Mouse (Mus musculus): Measurements from ENCODE around the gene Slc6a18. TPM values are rescaled to one million over a fixed set of nuclear protein-coding genes. Genes with fewer than 3 reads are reported as not detected.

Slc6a18 gene
- polyA plus RNA-seq (2015; fragmentation: Nextera tagmentation; extraction: Ambion mirVana), result not detected in 2 replicates

DNA sequence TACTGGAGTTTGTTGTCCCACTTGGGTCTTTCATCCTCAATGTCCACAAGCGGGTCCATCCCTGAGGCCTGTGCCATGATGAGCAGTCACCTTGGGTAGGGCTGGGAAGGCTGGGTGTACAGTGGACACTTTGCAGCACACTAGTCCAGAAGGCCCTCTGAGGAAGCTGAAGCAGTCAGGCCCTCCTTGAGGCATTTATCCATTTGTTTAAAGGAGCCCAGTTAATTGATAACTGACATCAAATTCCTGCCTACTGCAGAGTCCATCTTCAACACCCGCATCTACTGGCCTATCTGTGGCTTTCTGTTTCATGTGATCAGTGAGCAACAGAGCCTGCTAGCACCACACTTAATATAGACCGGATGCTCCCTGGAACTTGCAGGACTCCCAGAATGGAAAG is at the start of gene Slc6a18:
Gene Slc6a18 (minus strand): TSS at position 171 of the 400 bp plus-strand sequence.
- WGBS, result 85% methylated on average over 3 of the region's 3 CpGs
- no peaks in the 10 kb centered on the region for H3K9me3 ChIP-seq (replicated peaks; ENCODE audit: control insufficient read depth, low read length, poor library complexity, severe bottlenecking)
- no peak for ATAC-seq
- H3K9ac ChIP-seq (ENCODE audit: low read depth, low read length), result no peak within 1 kb of the TSS
- H3K27me3 ChIP-seq (ENCODE audit: control insufficient read depth, insufficient read depth, low read depth, low read length), result no peaks in the 10 kb centered on the region
- no peaks in the 10 kb centered on the region for H3K4me1 ChIP-seq (ENCODE audit: control insufficient read depth, insufficient read depth, low read length)
- no peak within 1 kb of the TSS for H3K4me3 ChIP-seq (ENCODE audit: low read depth, low read length)
- H3K27ac ChIP-seq (ENCODE audit: low read length), result no peak within 1 kb of the TSS
- H3K4me2 ChIP-seq (ENCODE audit: low read length), result no peak within 1 kb of the TSS
- H3K36me3 ChIP-seq (ENCODE audit: control insufficient read depth, insufficient read depth, low read length), result no peaks in the 10 kb centered on the region

- Histone ChIP-seq H3K4me1 (ENCODE audit: control insufficient read depth, insufficient read depth, low read length) (no peaks in the 10 kb centered on the region), H3K4me3 (ENCODE audit: low read depth, low read length) (no peak overlapping the region), H3K9ac (ENCODE audit: low read depth, low read length) (no peak overlapping the region), H3K4me2 (ENCODE audit: low read length) (no peak overlapping the region), H3K27ac (ENCODE audit: low read length) (no peak overlapping the region), H3K9me3 (replicated peaks; ENCODE audit: control insufficient read depth, low read length, poor library complexity, severe bottlenecking) (no peaks in the 10 kb centered on the region), H3K36me3 (ENCODE audit: control insufficient read depth, insufficient read depth, low read length) (no peaks in the 10 kb centered on the region), H3K27me3 (ENCODE audit: control insufficient read depth, insufficient read depth, low read depth, low read length) (no peaks in the 10 kb centered on the region)
- 82% methylated on average over 5 of the region's 5 CpGs for WGBS
- no peak for ATAC-seq
Measured at GRCm38 (mm10) chr13:73725315-73725714, 47.5 kb upstream of the Slc6a18 start.

GRCm38 (mm10) chr13:73723081-73723668 is 45.4 kb upstream of the Slc6a18 start:
- Histone ChIP-seq H3K9me3 (replicated peaks; ENCODE audit: control insufficient read depth, low read length, poor library complexity, severe bottlenecking) (no peaks in the 10 kb centered on the region), H3K4me3 (ENCODE audit: low read depth, low read length) (no peak overlapping the region), H3K36me3 (ENCODE audit: control insufficient read depth, insufficient read depth, low read length) (no peaks in the 10 kb centered on the region), H3K4me1 (ENCODE audit: control insufficient read depth, insufficient read depth, low read length) (no peaks in the 10 kb centered on the region), H3K27ac (ENCODE audit: low read length) (no peak overlapping the region), H3K27me3 (ENCODE audit: control insufficient read depth, insufficient read depth, low read depth, low read length) (no peaks in the 10 kb centered on the region), H3K9ac (ENCODE audit: low read depth, low read length) (no peak overlapping the region), H3K4me2 (ENCODE audit: low read length) (no peak overlapping the region)
- WGBS, result 44% methylated on average over 8 of the region's 8 CpGs
- peak; percentile 54; the same call in 1 of the 2 replicates for ATAC-seq

GRCm38 (mm10) chr13:73720241-73720640 is 42.4 kb upstream of the Slc6a18 start:
- Histone ChIP-seq H3K4me3 (ENCODE audit: low read depth, low read length) (no peak overlapping the region), H3K4me1 (ENCODE audit: control insufficient read depth, insufficient read depth, low read length) (no peaks in the 10 kb centered on the region), H3K9ac (ENCODE audit: low read depth, low read length) (no peak overlapping the region), H3K4me2 (ENCODE audit: low read length) (no peak overlapping the region), H3K9me3 (replicated peaks; ENCODE audit: control insufficient read depth, low read length, poor library complexity, severe bottlenecking) (no peaks in the 10 kb centered on the region), H3K27ac (ENCODE audit: low read length) (no peak overlapping the region), H3K27me3 (ENCODE audit: control insufficient read depth, insufficient read depth, low read depth, low read length) (no peaks in the 10 kb centered on the region), H3K36me3 (ENCODE audit: control insufficient read depth, insufficient read depth, low read length) (no peaks in the 10 kb centered on the region)
- 83% methylated on average over 4 of the region's 4 CpGs for WGBS
- no peak for ATAC-seq

- peak; percentile 68; the same call in 1 of the 2 replicates for ATAC-seq
- Histone ChIP-seq H3K4me1 (ENCODE audit: control insufficient read depth, insufficient read depth, low read length) (no peaks in the 10 kb centered on the region), H3K36me3 (ENCODE audit: control insufficient read depth, insufficient read depth, low read length) (no peaks in the 10 kb centered on the region), H3K9me3 (replicated peaks; ENCODE audit: control insufficient read depth, low read length, poor library complexity, severe bottlenecking) (no peaks in the 10 kb centered on the region), H3K27ac (ENCODE audit: low read length) (no peak overlapping the region), H3K4me2 (ENCODE audit: low read length) (no peak overlapping the region), H3K27me3 (ENCODE audit: control insufficient read depth, insufficient read depth, low read depth, low read length) (no peaks in the 10 kb centered on the region), H3K9ac (ENCODE audit: low read depth, low read length) (no peak overlapping the region), H3K4me3 (ENCODE audit: low read depth, low read length) (no peak overlapping the region)
- 6% methylated on average over 2 of the region's 2 CpGs for WGBS
Measured at GRCm38 (mm10) chr13:73718225-73718624, 40.4 kb upstream of the Slc6a18 start.

DNA sequence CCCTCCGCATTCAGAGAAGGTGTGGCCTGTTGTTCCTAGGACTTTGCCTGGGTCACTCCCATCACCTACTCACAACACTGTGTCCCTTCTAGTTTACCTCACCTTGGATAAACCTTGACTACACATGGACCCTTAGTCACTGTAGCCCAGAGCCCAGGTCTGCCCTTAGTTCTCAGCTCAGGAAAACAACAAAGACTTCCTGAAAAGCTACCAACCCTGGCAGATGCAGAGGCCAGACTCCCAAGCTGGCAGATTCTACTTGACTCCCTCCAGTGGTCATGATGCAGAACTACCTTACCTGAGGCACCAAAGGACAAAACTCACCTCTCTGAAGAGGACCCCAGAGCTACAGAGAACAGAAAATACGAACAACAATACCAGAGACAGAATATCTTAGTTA is 36.2 kb upstream of the Slc6a18 start:
- Histone ChIP-seq H3K4me2 (ENCODE audit: low read length) (no peak overlapping the region), H3K4me1 (ENCODE audit: control insufficient read depth, insufficient read depth, low read length) (no peaks in the 10 kb centered on the region), H3K9ac (ENCODE audit: low read depth, low read length) (no peak overlapping the region), H3K4me3 (ENCODE audit: low read depth, low read length) (no peak overlapping the region), H3K27me3 (ENCODE audit: control insufficient read depth, insufficient read depth, low read depth, low read length) (no peaks in the 10 kb centered on the region), H3K36me3 (ENCODE audit: control insufficient read depth, insufficient read depth, low read length) (no peaks in the 10 kb centered on the region), H3K27ac (ENCODE audit: low read length) (no peak overlapping the region), H3K9me3 (replicated peaks; ENCODE audit: control insufficient read depth, low read length, poor library complexity, severe bottlenecking) (no peaks in the 10 kb centered on the region)
- no peak for ATAC-seq
- 76% methylated on average over 2 of the region's 2 CpGs for WGBS

DNA sequence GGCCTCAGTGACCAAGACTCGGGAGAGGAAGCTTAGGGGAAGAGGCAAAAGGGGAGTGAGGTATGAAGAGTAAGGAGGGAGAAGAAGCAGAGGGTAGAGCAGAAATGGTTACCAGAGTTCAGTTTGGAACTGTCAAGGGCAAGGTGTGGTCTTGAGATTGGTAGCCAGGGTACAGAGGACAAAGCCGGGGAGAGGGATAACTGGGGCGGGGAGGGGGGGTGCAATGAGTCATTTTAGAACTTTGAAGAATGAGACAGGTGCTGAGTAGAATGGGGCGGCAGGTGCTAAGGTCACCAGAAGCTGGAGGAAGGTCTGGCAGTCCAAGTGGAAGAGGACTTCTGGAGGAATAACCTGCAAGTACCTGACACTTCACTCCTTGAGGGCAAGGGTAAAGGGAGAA is 35.4 kb upstream of the Slc6a18 start:
- no peaks in the 10 kb centered on the region for H3K9me3 ChIP-seq (replicated peaks; ENCODE audit: control insufficient read depth, low read length, poor library complexity, severe bottlenecking)
- H3K4me2 ChIP-seq (ENCODE audit: low read length), result no peak overlapping the region
- H3K4me1 ChIP-seq (ENCODE audit: control insufficient read depth, insufficient read depth, low read length), result no peaks in the 10 kb centered on the region
- no peak overlapping the region for H3K9ac ChIP-seq (ENCODE audit: low read depth, low read length)
- H3K27ac ChIP-seq (ENCODE audit: low read length), result no peak overlapping the region
- H3K36me3 ChIP-seq (ENCODE audit: control insufficient read depth, insufficient read depth, low read length), result no peaks in the 10 kb centered on the region
- WGBS, result 89% methylated on average over 4 of the region's 4 CpGs
- no peak overlapping the region for H3K4me3 ChIP-seq (ENCODE audit: low read depth, low read length)
- no peak for ATAC-seq
- no peaks in the 10 kb centered on the region for H3K27me3 ChIP-seq (ENCODE audit: control insufficient read depth, insufficient read depth, low read depth, low read length)

GRCm38 (mm10) chr13:73712228-73712627 is 34.4 kb upstream of the Slc6a18 start:
- no peaks in the 10 kb centered on the region for H3K36me3 ChIP-seq (ENCODE audit: control insufficient read depth, insufficient read depth, low read length)
- no peak overlapping the region for H3K4me3 ChIP-seq (ENCODE audit: low read depth, low read length)
- H3K27me3 ChIP-seq (ENCODE audit: control insufficient read depth, insufficient read depth, low read depth, low read length), result no peaks in the 10 kb centered on the region
- H3K27ac ChIP-seq (ENCODE audit: low read length), result no peak overlapping the region
- H3K9ac ChIP-seq (ENCODE audit: low read depth, low read length), result no peak overlapping the region
- H3K4me2 ChIP-seq (ENCODE audit: low read length), result no peak overlapping the region
- WGBS, result 78% methylated on average over 3 of the region's 3 CpGs
- no peak for ATAC-seq
- no peaks in the 10 kb centered on the region; the same call in 1 of the 2 replicates for H3K9me3 ChIP-seq (replicated peaks; ENCODE audit: control insufficient read depth, low read length, poor library complexity, severe bottlenecking)
- H3K4me1 ChIP-seq (ENCODE audit: control insufficient read depth, insufficient read depth, low read length), result no peaks in the 10 kb centered on the region

GRCm38 (mm10) chr13:73711803-73712202 is 34.0 kb upstream of the Slc6a18 start:
- Histone ChIP-seq H3K4me3 (ENCODE audit: low read depth, low read length) (no peak overlapping the region), H3K4me2 (ENCODE audit: low read length) (no peak overlapping the region), H3K27me3 (ENCODE audit: control insufficient read depth, insufficient read depth, low read depth, low read length) (no peaks in the 10 kb centered on the region), H3K36me3 (ENCODE audit: control insufficient read depth, insufficient read depth, low read length) (no peaks in the 10 kb centered on the region), H3K9me3 (replicated peaks; ENCODE audit: control insufficient read depth, low read length, poor library complexity, severe bottlenecking) (no peaks in the 10 kb centered on the region; the same call in 1 of the 2 replicates), H3K9ac (ENCODE audit: low read depth, low read length) (no peak overlapping the region), H3K27ac (ENCODE audit: low read length) (no peak overlapping the region), H3K4me1 (ENCODE audit: control insufficient read depth, insufficient read depth, low read length) (no peaks in the 10 kb centered on the region)
- ATAC-seq, result no peak
- WGBS, result 93% methylated on average over 5 of the region's 5 CpGs
